Mouse (Mus musculus): ENCODE results near the gene Foxp1.

DNA sequence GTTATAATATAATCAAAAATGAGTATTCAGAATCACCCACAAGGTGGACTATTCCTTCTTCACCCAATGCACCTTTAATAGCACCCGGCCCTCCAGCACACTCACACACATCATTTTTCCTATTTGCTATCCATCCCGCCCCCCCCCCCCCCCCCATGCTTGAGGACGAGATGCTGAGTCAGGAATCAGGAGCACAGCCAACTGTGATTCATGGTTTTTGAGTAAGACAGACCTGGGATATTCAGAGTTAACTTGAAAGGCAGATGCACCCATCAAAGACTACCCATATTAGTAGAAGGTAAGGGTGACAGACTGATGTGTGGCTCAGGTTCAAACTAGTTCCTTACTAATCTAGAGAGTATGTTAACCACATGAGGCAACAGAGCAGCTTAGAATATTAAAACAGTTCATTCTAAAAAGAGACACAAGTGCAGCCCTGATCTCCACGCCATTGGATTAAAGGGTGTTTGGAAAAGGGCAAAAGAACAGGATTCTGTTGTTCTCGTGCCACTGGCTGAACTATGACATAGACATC is 273.0 kb downstream of the Foxp1 start:
- TF ChIP-seq CTCF (IDR thresholded peaks at IDR 0.05) (no peak), EP300 (IDR thresholded peaks at IDR 0.05) (no peak)
